Comparison of ENCODE assay signal across 8 mouse cellular contexts in the genomic region with DNA sequence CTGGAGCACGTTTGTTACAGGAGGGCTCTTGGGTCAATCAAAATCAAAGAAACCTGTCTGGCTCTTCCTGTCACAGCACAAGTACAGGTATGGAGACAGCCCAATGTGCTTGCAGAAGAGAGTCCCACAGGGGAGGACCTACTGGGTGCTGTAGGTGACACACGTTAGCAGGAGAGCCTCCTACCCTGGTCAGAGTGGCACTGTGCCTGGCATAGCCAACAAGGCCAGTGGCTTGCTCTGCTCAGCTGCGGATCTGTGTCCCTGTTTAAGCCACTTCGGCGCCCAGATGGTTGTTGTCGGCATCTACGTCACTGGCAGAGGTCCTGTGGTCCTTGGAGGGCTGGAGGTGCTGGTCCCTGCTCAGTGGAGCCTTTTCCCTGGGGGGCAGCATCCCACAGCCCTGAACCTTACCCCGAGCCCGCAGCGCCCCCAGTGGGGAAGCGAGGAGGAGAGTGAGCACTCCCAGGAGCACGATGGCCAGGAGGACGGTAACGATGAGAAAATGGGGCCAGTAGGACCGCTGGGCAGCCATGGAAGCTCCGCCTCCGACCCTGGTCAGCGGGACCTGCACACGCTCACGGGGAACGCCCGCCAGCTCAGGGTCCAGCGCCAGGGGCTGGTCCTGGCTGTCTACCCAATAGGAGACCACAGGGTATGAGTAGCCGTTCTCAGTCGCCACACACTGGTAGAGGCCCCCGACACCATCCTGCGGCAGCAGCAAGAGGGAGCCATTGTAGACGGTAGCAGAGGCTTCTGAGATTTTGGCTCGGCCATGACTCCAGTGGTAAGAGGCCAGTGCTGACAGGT. TPM values are rescaled to one million over a fixed set of nuclear protein-coding genes. Genes with fewer than 3 reads are reported as not detected.
A peak's percentile ranks its signal among the peaks of the same experiment; 100 is the strongest.
DNase-seq lines count a peak whose midpoint lies in the region; ATAC-seq and TF ChIP-seq lines count a peak whose summit lies in the region.

No protein-coding gene starts in this region.

- DNase-seq in heart, adult 18-20 months: peak; percentile 41 to 60
- no peak for DNase-seq in heart, adult 8-10 months (ENCODE audit: low spot score)
- DNase-seq in fibroblast of lung, adult 2 months (ENCODE audit: low read depth): peak; percentile 37
- DNase-seq in heart, postnatal 0 days (ENCODE audit: low spot score): peak; percentile 73
- peak; percentile 69 to 78 for DNase-seq in layer of hippocampus, postnatal 10 days (ENCODE audit: low spot score in 2 of 2)

- peak overlapping the region; percentile 7; the same call in 1 of the 2 replicates for H3K27ac ChIP-seq in heart, postnatal 0 days (ENCODE audit: low read depth)
- no peak overlapping the region for H3K27ac ChIP-seq in stomach, embryonic 15.5 days

- no peaks in the 10 kb centered on the region for H3K27me3 ChIP-seq in heart, postnatal 0 days (ENCODE audit: control insufficient read depth, insufficient read depth, low read length)
- no peaks in the 10 kb centered on the region for H3K27me3 ChIP-seq in stomach, embryonic 15.5 days (replicated peaks)

- peaks cover 4% of the 10 kb centered on the region for H3K4me1 ChIP-seq in heart, postnatal 0 days (ENCODE audit: control insufficient read depth, insufficient read depth)
- peaks cover 18% of the 10 kb centered on the region for H3K4me1 ChIP-seq in stomach, embryonic 15.5 days

- no peak overlapping the region; the same call in 1 of the 2 replicates for H3K9ac ChIP-seq in heart, postnatal 0 days (replicated peaks; ENCODE audit: low read depth, low read length)
- no peak overlapping the region for H3K9ac ChIP-seq in stomach, embryonic 15.5 days

- peak overlapping the region; percentile 60 for H3K4me2 ChIP-seq in heart, postnatal 0 days (ENCODE audit: low read depth, low read length)
- H3K4me2 ChIP-seq in stomach, embryonic 15.5 days: peak overlapping the region; percentile 58

- H3K9me3 ChIP-seq in heart, postnatal 0 days (replicated peaks; ENCODE audit: control insufficient read depth, low read length): no peaks in the 10 kb centered on the region
- no peaks in the 10 kb centered on the region for H3K9me3 ChIP-seq in stomach, embryonic 15.5 days

- TF ChIP-seq EP300 in heart, postnatal 0 days (IDR thresholded peaks at IDR 0.05; ENCODE audit: low read depth): no peak

- 8% methylated on average over 29 of the region's 29 CpGs for WGBS in heart, postnatal 0 days
- WGBS in stomach, embryonic 15.5 days: 12% methylated on average over 29 of the region's 29 CpGs

- TF ChIP-seq CTCF in heart, postnatal 0 days (IDR thresholded peaks at IDR 0.05; ENCODE audit: low read depth): peak; percentile 48

- ATAC-seq in cerebellum, adult (ENCODE audit: insufficient number of reproducible peaks, low FRiP score, low TSS enrichment): peak; percentile 93
- ATAC-seq in heart, postnatal 0 days (ENCODE audit: insufficient read depth, low read depth): peak; percentile 87
- peak; percentile 28; the same call in 1 of the 2 replicates for ATAC-seq in megakaryocyte, adult 5-6 weeks (ENCODE audit: poor library complexity, severe bottlenecking)
- ATAC-seq in stomach, embryonic 15.5 days (ENCODE audit: insufficient read depth, low FRiP score, low read depth): peak; percentile 65

- no peaks in the 10 kb centered on the region for H3K36me3 ChIP-seq in heart, postnatal 0 days (replicated peaks; ENCODE audit: control insufficient read depth, insufficient read depth, low read length)
- no peaks in the 10 kb centered on the region for H3K36me3 ChIP-seq in stomach, embryonic 15.5 days

- peak overlapping the region; percentile 32 for H3K4me3 ChIP-seq in heart, postnatal 0 days (ENCODE audit: low read depth, low read length)
- peak overlapping the region; percentile 32 for H3K4me3 ChIP-seq in stomach, embryonic 15.5 days (replicated peaks)

RNA-seq across cellular contexts. Expression of gene Slc25a44, which starts 11.7 kb away (rescaled TPM):
- total RNA-seq in heart, adult 18-20 months (2021): 10 to 100 TPM; 12.3 to 14.2 TPM
- 10 to 100 TPM; 13.1 to 14.7 (median 14.1) TPM for total RNA-seq in heart, adult 8-10 months (2022)
- total RNA-seq in heart, postnatal 0 days (2014; rRNA removed; ENCODE audit: low replicate concordance): 17.2 and 25.4 TPM in 2 replicates
- 9.6 and 9.7 TPM in 2 replicates for polyA plus RNA-seq in heart, postnatal 0 days (2015; fragmentation: Nextera tagmentation; extraction: Ambion mirVana)
- total RNA-seq in layer of hippocampus, postnatal 10 days (2021): 10 to 100 TPM; 54.1 to 58.1 TPM
- total RNA-seq in megakaryocyte, adult 5-6 weeks (2015): 11.4 and 11.6 TPM in 2 replicates
- total RNA-seq in megakaryocyte, adult 5-6 weeks (2017): 17.4 and 18.7 TPM in 2 replicates
- polyA plus RNA-seq in stomach, embryonic 15.5 days (2015; fragmentation: Nextera tagmentation; extraction: Ambion mirVana): 15.7 and 16.0 TPM in 2 replicates

RNA-seq across cellular contexts. Expression of gene Sema4a, which starts 24.4 kb away (rescaled TPM):
- total RNA-seq in heart, adult 18-20 months (2021): 1 to 10 TPM; 4.4 to 5.9 TPM
- total RNA-seq in heart, adult 8-10 months (2022): 1 to 10 TPM; 2.6 to 4.7 (median 3.8) TPM
- 2.0 and 2.1 TPM in 2 replicates for total RNA-seq in heart, postnatal 0 days (2014; rRNA removed; ENCODE audit: low replicate concordance)
- 0.93 and 1.0 TPM in 2 replicates for polyA plus RNA-seq in heart, postnatal 0 days (2015; fragmentation: Nextera tagmentation; extraction: Ambion mirVana)
- 10 to 100 TPM; 39.6 to 42.8 TPM for total RNA-seq in layer of hippocampus, postnatal 10 days (2021)
- 171 and 181 TPM in 2 replicates for total RNA-seq in megakaryocyte, adult 5-6 weeks (2015)
- 164 and 167 TPM in 2 replicates for total RNA-seq in megakaryocyte, adult 5-6 weeks (2017)
- 22.3 and 25.1 TPM in 2 replicates for polyA plus RNA-seq in stomach, embryonic 15.5 days (2015; fragmentation: Nextera tagmentation; extraction: Ambion mirVana)

RNA-seq across cellular contexts. Expression of gene Pmf1, which starts 26.5 kb away (rescaled TPM):
- 10 to 100 TPM; 16.8 to 18.3 TPM for total RNA-seq in heart, adult 18-20 months (2021)
- total RNA-seq in heart, adult 8-10 months (2022): 10 to 100 TPM; 16.2 to 19.9 (median 16.7) TPM
- total RNA-seq in heart, postnatal 0 days (2014; rRNA removed; ENCODE audit: low replicate concordance): 86.0 and 116 TPM in 2 replicates
- polyA plus RNA-seq in heart, postnatal 0 days (2015; fragmentation: Nextera tagmentation; extraction: Ambion mirVana): 62.9 and 65.8 TPM in 2 replicates
- 10 to 100 TPM; 10.9 to 11.6 TPM for total RNA-seq in layer of hippocampus, postnatal 10 days (2021)
- total RNA-seq in megakaryocyte, adult 5-6 weeks (2015): 115 and 131 TPM in 2 replicates
- 78.5 and 81.9 TPM in 2 replicates for total RNA-seq in megakaryocyte, adult 5-6 weeks (2017)
- 115 and 118 TPM in 2 replicates for polyA plus RNA-seq in stomach, embryonic 15.5 days (2015; fragmentation: Nextera tagmentation; extraction: Ambion mirVana)

RNA-seq across cellular contexts. Expression of gene Bglap, which starts 52.3 kb away (rescaled TPM):
- not detected for total RNA-seq in heart, adult 18-20 months (2021)
- not detected for total RNA-seq in heart, adult 8-10 months (2022)
- not detected in 2 replicates for total RNA-seq in heart, postnatal 0 days (2014; rRNA removed; ENCODE audit: low replicate concordance)
- polyA plus RNA-seq in heart, postnatal 0 days (2015; fragmentation: Nextera tagmentation; extraction: Ambion mirVana): not detected in 2 replicates
- total RNA-seq in layer of hippocampus, postnatal 10 days (2021): 1 to 10 TPM in 1 of 2 experiments, not detected in 1; 2.7 TPM
- total RNA-seq in megakaryocyte, adult 5-6 weeks (2015): 0.93 and 1.5 TPM in 2 replicates
- 5.0 and 6.3 TPM in 2 replicates for total RNA-seq in megakaryocyte, adult 5-6 weeks (2017)
- 0.58 TPM in 1 of 2 replicates, not detected in the other for polyA plus RNA-seq in stomach, embryonic 15.5 days (2015; fragmentation: Nextera tagmentation; extraction: Ambion mirVana)

RNA-seq across cellular contexts. Expression of gene Bglap2, which starts 58.1 kb away (rescaled TPM):
- total RNA-seq in heart, adult 18-20 months (2021): not detected
- not detected for total RNA-seq in heart, adult 8-10 months (2022)
- total RNA-seq in heart, postnatal 0 days (2014; rRNA removed; ENCODE audit: low replicate concordance): not detected in 2 replicates
- polyA plus RNA-seq in heart, postnatal 0 days (2015; fragmentation: Nextera tagmentation; extraction: Ambion mirVana): not detected in 2 replicates
- not detected for total RNA-seq in layer of hippocampus, postnatal 10 days (2021)
- total RNA-seq in megakaryocyte, adult 5-6 weeks (2015): 0.84 TPM in 1 of 2 replicates, not detected in the other
- 0.66 TPM in 1 of 2 replicates, not detected in the other for total RNA-seq in megakaryocyte, adult 5-6 weeks (2017)
- 0.35 and 1.6 TPM in 2 replicates for polyA plus RNA-seq in stomach, embryonic 15.5 days (2015; fragmentation: Nextera tagmentation; extraction: Ambion mirVana)

Comparison
In these comparisons a context has a peak if more than half of its experiments do, and no peak if none do; other contexts are left out.
1. ATAC-seq: peak in every context shown above with its lines; median percentile 93 in cerebellum, adult; 87 in heart, postnatal 0 days; 65 in stomach, embryonic 15.5 days; 28 in megakaryocyte, adult 5-6 weeks.
2. RNA of gene Sema4a, which starts 24.4 kb away (total RNA-seq): 164 to 181 TPM in megakaryocyte, adult 5-6 weeks and 39.6 to 42.8 TPM in layer of hippocampus, postnatal 10 days; 4.4 to 5.9 TPM in heart, adult 18-20 months, 2.6 to 4.7 TPM in heart, adult 8-10 months and 2.0 to 2.1 TPM in heart, postnatal 0 days; every median in the first group is over 4 times any median in the second.